Mouse (Mus musculus): ENCODE measurements around the gene Nkain4.
A peak's percentile ranks its signal among the peaks of the same experiment; 100 is the strongest.

The Nkain4 gene

DNA sequence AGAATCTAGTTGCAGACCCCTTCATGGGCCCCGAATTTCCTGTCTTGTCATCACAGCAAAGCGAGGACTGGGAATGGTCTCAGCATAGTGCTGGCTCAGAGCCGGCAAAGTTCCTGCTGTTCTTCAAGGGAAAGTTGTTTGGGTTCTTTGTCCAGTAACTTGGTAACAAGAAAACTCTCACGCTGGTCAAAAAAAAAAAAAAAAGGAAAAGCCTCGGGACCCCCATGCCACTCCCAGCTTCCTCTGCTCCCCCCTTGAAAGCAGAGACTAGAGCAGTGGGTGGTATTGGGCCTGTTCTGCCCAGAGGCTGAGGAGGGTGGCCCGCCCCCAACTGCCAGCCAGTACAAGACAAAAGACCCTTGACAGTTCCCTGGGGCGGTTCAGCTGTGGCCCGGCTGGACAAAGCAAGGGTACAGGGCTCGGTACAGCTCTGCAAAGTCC lies 1.7 kb downstream of the Nkain4 start:
- no peak for DNase-seq (ENCODE audit: low spot score in 2 of 2)

DNA sequence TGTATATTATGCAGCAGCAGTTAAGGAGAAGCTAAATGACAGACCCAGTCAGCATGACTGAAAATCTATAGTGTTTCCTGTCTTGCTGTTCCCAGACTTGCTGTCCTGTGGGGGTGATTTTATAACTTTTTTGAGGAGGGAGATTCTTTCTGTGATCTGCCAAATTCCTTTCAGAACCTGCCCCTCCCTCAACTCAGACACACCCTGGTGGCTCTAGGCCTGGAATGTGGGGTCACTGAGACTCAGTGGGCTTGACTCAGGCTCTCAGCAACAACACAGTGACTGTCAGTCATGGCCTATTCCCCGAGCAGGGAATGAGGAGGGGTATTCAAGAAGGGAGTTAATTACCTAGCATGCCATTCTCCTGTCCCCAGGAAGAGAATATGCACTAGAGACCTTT lies 4.6 kb downstream of the Nkain4 start:
- no peak for DNase-seq (ENCODE audit: low spot score in 2 of 2)

DNA sequence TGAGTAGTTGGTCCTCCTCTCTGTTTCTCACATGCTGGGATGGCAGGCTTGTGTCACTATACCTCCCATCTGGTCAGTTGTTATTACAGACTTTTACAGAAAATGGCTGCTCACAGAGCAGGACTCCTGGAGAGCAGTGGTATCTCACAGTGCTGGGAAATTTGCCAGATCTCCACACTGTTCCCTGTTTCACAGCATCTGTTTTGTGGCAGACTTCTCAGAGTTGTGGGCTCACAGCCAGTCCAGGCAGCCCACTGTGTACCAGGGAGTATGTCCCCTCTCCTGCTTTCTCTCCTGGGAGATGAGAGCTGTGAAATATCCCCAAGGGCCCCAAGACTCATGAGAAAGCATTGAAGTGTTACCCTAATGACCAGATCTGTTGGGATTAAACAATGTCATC lies 12.6 kb downstream of the Nkain4 start:
- DNase-seq (ENCODE audit: low spot score in 2 of 2): no peak

DNA sequence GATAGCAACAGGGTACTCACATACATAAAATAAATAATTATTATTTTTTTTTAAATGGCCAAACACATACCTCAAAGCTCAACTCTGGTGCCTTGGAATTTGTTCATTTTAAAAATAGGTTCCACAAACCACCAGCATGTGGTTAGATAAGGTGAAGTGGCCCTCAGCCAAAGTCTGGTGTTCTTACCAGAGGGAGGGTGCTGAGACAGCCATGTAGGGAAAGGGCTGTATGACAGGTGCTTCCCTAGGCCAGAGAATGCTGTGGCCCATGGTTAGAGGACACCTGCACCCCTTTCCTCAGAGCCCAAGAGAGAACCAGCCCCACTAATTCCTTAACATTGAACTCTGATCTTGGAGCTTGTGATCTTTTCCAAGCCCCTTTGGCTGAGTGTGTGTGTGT lies 14.3 kb downstream of the Nkain4 start:
- DNase-seq (ENCODE audit: low spot score in 2 of 2): no peak

DNA sequence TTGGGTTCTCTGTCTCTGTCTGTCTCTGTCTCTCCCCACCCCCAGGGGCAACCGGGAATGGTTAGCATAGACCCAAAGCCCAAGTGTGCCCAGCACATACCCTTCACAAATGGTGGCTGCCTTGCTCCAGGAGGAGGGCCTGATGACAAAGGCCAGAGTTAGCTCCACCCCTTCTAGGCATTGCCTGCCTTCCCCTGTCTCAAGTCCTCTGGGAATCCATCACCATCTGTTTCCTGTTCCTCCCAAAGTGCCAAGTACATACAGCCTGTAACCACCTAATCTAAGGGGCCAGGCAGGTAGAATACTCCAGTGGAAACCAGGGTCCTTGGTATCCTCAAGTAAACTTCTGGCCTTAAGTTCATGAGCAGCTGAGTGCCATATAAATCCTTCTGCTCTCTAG lies 22.1 kb downstream of the Nkain4 start:
- DNase-seq (ENCODE audit: low spot score in 2 of 2): no peak

DNA sequence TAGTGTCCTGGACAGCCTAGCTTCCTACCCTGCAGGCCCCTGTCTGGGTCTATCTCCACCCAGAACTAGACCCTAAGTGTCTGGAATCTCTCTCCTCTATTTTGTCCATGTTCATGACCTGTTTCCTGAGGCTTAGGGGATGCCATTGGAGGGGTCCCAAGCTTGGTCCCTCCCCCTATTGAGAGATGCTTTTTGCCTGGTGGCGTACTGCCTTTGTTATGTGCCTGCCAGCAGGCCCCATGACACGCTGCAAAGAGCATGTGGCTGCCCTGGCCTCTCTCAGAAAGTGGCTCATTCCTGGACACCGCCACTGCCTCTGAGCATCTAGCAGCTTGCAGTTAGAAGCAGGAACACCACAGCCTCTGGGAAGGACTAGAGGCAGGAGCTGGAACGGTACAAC lies 25.8 kb downstream of the Nkain4 start, which contains the start of gene Birc7:
Gene Birc7, plus strand, starts transcription at position 301 of the 400 bp plus-strand sequence.
- DNase-seq (ENCODE audit: low spot score in 2 of 2): no peak

DNA sequence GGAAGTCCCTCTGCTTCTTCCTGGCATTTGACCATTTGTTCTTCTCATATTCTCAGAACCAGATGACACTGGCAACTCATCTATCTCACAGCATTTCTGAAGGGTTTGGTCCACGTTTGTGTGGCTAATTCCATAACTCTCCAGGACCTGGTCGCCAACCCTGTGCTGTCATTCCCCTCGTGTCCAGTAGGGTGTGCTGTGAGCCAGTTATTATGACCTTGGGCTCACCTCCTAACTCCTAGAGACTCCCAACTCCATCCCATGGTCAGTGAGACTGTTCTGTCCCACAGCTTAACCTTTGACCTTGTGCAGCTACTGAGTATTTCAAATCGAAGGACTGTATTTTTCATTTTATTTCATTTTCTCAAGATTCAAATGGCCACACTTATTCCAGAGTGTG lies 29.3 kb downstream of the Nkain4 start:
- DNase-seq (ENCODE audit: low spot score in 2 of 2): peak; percentile 52 to 75

DNA sequence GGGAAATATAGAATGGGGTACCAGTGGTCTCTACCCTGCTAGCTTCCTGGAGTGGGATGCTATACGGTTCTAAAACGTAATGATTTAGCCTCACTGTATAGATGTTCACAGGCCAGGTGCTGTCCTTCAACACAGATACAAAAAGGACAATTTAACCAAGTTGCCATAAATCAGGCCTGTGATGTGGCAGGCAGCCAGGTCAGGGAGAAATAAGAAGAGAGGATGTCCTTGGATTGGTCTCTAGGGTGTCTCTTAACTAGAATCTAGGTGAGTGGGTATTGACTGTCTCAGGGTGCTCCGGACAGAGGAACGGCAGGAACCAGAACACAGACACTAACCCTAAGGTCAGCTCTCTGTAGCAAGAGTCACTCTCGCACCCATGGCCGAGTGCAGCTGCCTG lies 31.8 kb downstream of the Nkain4 start:
- no peak for DNase-seq (ENCODE audit: low spot score in 2 of 2)

DNA sequence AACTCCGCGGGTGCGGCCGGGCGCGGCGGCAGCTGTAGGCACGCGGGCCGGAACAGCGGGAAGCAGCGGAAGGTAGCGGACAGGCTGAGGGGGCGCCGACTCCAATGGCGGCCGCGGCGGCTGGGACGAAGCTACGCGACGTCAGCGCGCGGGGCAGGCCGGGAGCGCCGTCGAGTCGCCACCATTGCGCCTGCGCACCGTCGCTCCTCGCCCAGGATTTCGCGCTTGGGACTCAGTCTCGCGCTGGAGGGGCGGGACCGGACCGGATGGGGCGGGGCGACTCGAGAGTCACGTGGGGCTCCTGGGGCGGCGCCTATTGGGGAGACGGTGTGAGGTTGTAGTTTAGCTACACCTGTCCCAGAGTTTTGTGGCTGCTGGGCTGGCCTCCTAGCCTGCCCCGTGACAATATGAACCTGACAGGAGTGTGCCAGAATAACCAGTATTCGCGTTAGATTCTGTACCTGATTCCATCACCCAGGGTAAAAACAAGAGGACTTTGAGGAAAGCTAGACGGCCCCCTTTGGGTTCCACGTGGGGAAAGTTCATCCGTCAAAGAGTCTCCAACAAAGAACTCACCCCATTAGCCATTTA lies 33.6 kb downstream of the Nkain4 start, which contains the start of gene Ythdf1:
Gene Ythdf1, minus strand, starts transcription at position 140 of the 591 bp plus-strand sequence.
- DNase-seq (ENCODE audit: low spot score in 2 of 2): peak; percentile 98 to 99

DNA sequence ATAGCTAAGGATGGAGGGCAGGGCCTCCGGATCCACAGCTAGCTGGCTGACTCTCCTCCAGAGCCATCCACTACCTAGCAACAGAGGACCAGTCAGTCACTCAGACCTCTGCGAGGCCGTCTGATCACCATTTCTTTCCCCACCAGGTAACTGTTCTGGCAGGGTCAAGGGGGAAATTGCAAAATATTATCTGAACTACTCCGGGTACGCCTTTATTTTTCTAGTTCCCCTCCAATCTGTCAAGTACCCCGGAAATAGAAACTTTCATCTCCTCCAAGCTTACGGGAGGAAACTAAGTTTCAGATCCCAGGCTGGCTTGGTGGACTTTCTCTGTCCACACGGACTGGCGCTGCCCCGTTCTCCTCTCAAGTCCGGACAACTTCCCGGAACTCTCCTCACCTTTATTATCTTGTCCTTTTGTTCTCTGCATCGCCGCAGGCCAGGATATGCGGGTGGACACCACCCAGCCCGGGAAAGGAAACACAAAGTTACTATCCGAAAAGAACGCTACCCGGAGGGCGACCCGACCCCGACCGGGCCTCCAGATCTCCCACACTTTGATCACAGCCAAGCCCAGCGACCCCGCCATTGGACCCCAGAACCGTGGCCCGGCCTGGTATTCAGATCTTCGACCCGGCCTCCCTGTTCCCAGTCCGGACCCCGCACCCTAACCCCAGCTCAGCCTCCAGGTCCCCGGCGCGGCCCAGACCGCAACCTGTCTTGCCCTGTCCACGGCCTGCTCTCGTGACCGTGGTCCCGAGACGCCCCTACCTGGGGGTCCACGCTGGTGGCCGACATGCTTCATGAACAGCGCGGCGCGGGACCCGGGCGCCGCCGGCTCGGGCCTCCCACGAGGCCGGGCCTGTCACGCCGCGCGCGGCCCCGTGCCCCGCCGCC lies 34.3 kb downstream of the Nkain4 start:
- DNase-seq (ENCODE audit: low spot score in 2 of 2): peak; percentile 60 to 64

DNA sequence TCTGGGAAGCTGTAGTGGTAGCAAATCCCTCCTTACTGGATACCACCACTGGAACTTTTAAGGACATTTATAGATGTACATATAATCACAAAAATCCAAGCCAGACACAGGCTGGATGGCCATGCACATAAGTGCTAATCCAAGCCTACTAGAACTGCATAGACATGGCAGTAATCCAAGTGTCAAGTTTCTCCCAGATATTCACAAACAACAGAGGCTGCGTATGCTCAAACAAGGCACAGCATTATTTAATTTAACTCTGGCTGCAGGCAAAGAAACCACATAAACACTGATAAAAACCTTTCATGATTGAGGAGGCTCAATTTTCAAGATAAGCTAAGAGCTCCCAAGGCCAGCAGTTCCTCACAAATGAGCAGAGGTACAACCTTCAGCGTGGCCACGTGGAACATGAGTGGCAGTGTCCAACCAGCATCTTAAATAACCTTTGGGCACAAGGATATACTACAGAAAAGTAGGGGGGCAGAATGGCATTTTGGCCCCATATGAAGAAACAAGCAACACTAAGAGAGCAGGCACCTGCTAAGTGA lies 38.5 kb downstream of the Nkain4 start:
- no peak for DNase-seq (ENCODE audit: low spot score in 2 of 2)

DNA sequence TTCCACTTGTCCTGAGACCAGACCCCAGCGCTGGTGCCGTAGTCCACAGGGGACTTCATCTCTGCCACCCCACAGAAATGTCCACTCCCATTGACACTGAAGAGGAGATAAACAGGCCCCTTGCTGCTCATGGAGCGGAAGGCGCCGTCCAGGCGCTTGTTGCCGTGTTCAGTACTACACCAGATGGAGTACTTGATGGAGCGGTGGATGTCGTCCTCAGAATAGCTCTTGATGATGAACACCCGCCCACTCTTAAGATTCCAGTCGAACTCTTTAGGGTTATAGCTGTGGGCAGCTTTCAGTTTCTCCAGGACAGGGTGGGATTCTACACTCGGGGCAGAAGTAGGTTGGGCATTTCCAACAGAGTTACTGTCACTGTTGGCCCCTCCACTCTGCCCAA lies 43.6 kb downstream of the Nkain4 start:
- DNase-seq (ENCODE audit: low spot score in 2 of 2): no peak

DNA sequence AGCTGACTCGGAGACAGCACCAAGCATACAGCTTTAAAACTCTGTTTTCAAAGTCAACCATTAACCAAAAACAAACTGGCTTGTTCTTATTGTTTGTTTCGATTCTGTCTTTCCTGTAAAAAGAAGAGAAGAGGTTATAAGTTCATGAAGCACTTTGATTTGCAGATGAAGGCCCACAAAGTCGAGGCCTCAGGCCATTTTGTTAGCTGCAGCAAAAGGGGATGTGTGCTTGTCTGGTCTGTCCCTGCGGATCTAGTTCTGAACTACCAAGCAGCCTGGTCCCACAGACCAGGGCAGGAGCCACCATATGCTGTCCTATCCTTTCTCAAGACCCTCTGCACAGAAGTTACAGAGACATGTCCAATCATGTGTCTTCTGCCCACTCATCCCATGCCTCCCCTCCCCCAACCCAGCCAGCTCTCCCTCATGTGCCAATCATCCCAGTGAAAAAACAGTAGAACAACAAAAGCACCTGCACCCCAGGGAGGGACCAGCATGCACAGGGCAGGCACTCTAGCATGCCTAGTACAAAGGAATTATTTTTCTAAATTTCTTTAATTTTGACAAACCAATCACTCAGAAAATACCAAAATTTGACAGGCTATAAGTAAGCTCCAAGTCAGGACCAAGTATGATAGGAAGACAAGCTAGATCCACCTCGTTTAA lies 48.8 kb downstream of the Nkain4 start:
- DNase-seq (ENCODE audit: low spot score in 2 of 2): no peak

DNA sequence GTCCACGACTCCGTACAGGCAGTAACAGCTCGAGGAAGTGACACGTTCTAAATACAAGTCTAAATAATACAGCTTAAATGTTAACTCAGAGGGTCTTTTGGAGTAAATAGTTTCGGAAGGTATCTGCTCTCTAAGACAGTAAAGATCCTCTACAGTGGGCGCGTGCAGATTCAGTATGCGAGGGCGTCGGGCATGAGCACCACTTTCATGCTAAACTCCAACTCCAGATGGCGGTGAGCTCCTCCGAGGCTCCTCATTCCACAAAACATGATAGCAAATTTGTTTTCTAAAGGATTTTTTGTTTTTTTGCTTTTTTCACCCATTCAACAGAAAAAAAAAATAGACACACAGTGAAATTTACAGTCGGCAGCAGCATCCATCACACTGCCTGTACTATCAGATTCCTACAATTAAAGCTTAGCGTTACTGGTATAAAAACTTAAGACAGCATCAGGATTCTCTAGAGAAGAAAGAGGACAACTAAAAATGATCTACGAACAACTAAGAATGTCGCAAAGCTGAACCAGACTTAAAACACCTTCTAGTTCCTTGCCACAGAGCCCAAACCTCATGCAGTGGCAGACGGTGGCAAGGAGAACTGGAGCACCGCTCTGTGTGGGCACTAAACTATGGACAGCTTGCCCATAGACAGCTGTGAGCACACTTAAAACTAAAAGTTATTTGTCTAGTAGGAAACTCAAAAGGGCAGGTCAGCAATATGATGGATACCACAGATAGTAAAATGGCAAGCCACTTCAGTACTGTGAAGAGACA lies 49.9 kb downstream of the Nkain4 start:
- DNase-seq (ENCODE audit: low spot score in 2 of 2): no peak

DNA sequence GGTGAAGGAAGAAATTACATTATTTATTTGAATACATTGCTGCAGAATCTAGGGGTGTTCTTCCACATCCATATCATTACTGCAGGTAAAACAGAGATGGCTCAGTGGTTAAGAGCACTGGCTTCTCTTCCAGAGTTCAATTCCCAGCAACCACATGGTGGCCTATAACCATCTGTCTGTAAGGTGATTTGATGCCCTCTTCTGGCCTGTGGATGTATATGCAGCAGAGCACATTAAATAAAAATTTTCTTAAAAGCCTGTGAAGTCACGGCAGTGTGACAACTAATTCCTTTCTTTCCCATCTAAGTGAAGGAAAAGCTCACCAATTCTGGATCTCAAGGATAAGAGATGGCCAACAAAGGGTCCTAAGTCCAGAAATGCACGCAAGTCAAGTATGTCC lies 52.4 kb downstream of the Nkain4 start:
- no peak for DNase-seq (ENCODE audit: low spot score in 2 of 2)

DNA sequence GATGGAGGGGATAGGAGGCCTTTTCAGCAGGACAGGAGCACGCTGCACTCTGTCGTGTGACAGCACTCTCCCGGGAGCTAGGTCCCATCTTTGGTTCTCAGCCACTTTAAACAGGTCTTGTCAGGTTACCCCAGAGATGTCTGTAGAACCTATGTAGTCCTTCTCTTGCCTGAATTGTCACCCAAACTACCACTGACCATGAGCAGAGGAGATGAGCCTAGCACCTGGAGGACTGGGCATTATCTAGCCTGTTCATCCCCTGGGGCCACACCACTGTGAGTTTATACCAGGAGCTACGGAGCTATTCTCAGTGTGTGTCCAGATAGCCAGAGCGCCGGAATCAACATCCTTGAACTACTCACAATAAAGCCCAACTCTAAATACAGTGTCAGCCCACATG lies 56.6 kb downstream of the Nkain4 start:
- no peak for DNase-seq (ENCODE audit: low spot score in 2 of 2)

DNA sequence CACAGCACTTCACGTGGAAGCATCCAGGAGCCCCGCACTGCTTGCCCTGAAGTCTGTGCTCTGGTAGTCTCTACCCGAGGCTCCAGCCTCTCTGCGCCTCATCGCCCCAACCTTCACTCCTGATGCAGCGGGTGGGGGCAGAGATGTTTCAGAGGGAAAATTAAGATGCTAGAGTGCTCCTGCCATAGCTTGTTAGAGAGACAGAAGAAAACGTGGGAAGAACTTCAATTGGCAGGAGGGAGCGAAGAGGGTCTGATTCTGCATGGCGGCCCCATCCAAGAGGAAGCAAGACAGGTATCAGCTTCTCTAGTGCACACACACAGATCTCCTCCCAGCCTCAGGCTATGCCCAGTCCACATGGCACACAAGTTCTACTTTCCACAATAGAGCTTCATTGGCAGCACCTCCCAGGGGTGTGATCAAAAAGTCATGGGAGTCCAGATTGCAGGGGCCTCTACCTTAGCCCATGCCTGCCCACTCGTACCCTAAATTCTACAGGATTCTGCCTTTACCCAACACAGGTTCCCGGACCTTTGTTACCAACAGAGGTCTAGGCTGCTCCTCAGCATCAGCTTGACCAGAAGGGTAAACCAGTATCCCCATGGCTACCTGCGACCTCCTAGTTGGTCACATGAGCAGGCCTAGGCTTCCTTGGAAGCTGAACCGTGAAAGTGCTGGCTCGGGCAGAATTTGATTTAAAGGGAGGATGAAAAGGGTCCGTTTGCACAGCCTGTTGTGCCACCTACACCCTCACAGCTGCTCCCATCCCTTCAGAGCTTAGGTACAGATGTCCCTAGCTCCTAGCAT lies 57.5 kb downstream of the Nkain4 start:
- DNase-seq (ENCODE audit: low spot score in 2 of 2): no peak

DNA sequence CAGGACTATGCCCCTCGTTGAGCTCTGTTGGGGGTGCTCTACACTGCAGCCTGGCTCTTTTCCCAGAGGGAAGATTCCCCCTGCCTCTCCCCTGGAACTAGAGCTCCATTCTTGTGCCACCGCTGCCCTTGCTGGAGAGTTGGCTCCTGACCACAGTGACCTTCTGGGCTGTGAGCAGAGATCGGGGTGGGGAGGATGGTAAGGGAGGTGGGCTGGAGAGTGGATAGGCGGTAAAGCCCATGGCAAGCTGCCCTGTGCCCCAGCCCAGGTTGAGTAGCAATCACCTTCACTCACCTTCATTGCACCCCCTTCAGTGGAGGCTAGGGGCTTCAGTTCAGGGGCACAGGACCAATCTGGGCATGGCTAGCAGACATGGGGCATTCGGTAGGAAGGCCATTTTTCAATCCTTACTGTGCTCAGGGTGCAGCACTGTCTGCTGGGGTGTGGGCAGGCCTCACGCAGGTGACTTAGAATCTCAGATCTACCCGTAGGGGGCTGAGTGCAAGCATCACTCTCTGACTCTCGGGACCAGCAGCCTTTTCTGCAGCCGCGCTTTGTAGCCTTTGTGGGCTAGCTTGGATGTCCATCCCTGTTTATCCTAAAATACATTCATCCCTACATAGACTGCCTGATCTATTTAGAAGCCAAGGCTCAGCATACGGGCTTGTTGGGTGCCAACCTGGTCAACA lies 58.5 kb downstream of the Nkain4 start:
- DNase-seq (ENCODE audit: low spot score in 2 of 2): no peak

DNA sequence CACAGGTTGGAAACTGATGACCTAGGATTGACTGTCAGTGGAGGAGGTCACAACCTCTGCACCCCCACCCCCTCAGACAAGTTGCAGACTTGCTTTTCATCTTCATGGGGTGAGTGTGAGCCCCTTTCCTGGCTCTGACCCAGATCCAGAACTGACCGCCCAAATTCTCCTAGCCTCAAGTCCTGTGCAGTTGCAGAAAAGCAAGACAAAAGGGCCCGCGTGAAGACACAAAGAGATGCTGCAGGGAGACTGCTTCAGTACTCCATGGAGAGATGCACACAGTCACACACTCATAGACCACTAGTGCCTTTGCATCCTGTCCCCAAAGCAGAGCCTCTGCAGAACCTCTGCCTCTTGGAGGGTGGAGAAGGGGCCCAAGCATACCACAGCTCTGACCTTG lies 59.2 kb downstream of the Nkain4 start:
- DNase-seq (ENCODE audit: low spot score in 2 of 2): no peak

DNA sequence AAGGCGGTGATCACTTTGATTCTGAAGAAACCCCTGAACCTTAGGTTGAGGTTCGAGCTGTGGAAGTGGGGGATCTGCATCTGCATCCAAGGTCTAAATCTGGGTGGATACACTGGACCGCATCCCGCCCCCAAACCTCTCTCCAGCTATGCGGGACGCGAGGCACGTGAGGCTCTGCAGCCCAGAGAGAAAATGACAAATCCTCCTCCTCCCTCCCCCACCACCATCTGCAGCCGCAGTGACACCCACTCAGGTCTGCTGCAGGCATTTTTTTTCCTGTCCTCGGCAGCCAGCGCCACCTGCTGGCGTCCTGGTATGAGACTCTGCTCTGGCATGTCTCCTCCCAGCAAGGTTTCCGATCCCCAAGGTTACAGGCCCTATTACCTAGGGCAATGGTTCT lies 59.8 kb downstream of the Nkain4 start:
- peak; percentile 37 to 73 for DNase-seq (ENCODE audit: low spot score in 2 of 2)
